Mouse (Mus musculus): ENCODE measurements around the gene Lonp1. TPM values are rescaled to one million over a fixed set of nuclear protein-coding genes. Genes with fewer than 3 reads are reported as not detected.

The Lonp1 gene
- polyA plus RNA-seq, 1 experiment from 2014 or later, result 49.3 TPM

GRCm38 (mm10) chr17:56592553-56592952 is 34.1 kb downstream of the Lonp1 start:
- Histone ChIP-seq H3K4me1 (ENCODE audit: control insufficient read depth, insufficient read depth, low read length) (no peaks in the 10 kb centered on the region), H3K9ac (replicated peaks; ENCODE audit: low read depth, low read length) (no peak overlapping the region), H3K9me3 (ENCODE audit: control insufficient read depth, low read depth, low read length) (no peaks in the 10 kb centered on the region), H3K27ac (ENCODE audit: low read length) (no peak overlapping the region), H3K36me3 (ENCODE audit: control insufficient read depth, insufficient read depth, low read length) (peaks cover 95% of the 10 kb centered on the region), H3K4me3 (ENCODE audit: low read depth, low read length) (no peak overlapping the region), H3K4me2 (replicated peaks; ENCODE audit: low read depth, low read length) (no peak overlapping the region), H3K27me3 (ENCODE audit: control insufficient read depth, insufficient read depth, low read length) (no peaks in the 10 kb centered on the region)
- ATAC-seq (ENCODE audit: insufficient number of reproducible peaks, insufficient read depth, low FRiP score, low read depth), result no peak

- no peaks in the 10 kb centered on the region for H3K9me3 ChIP-seq (ENCODE audit: control insufficient read depth, low read depth, low read length)
- H3K4me3 ChIP-seq (ENCODE audit: low read depth, low read length), result no peak overlapping the region
- no peak for ATAC-seq (ENCODE audit: insufficient number of reproducible peaks, insufficient read depth, low FRiP score, low read depth)
- H3K9ac ChIP-seq (replicated peaks; ENCODE audit: low read depth, low read length), result no peak overlapping the region
- H3K27ac ChIP-seq (ENCODE audit: low read length), result no peak overlapping the region
- H3K27me3 ChIP-seq (ENCODE audit: control insufficient read depth, insufficient read depth, low read length), result no peaks in the 10 kb centered on the region
- H3K4me1 ChIP-seq (ENCODE audit: control insufficient read depth, insufficient read depth, low read length), result peaks cover 11% of the 10 kb centered on the region; the same call in 1 of the 2 replicates
- WGBS, result 96% methylated on average over 4 of the region's 4 CpGs
- peaks cover 70% of the 10 kb centered on the region for H3K36me3 ChIP-seq (ENCODE audit: control insufficient read depth, insufficient read depth, low read length)
- no peak overlapping the region for H3K4me2 ChIP-seq (replicated peaks; ENCODE audit: low read depth, low read length)
Observed at GRCm38 (mm10) chr17:56588921-56589320, 37.8 kb downstream of the Lonp1 start.

GRCm38 (mm10) chr17:56587773-56588172 is 38.9 kb downstream of the Lonp1 start:
- H3K36me3 ChIP-seq (ENCODE audit: control insufficient read depth, insufficient read depth, low read length), result peaks cover 60% of the 10 kb centered on the region
- H3K27me3 ChIP-seq (ENCODE audit: control insufficient read depth, insufficient read depth, low read length), result no peaks in the 10 kb centered on the region
- H3K4me2 ChIP-seq (replicated peaks; ENCODE audit: low read depth, low read length), result no peak overlapping the region
- no peak for ATAC-seq (ENCODE audit: insufficient number of reproducible peaks, insufficient read depth, low FRiP score, low read depth)
- no peaks in the 10 kb centered on the region for H3K9me3 ChIP-seq (ENCODE audit: control insufficient read depth, low read depth, low read length)
- H3K9ac ChIP-seq (replicated peaks; ENCODE audit: low read depth, low read length), result no peak overlapping the region
- H3K4me3 ChIP-seq (ENCODE audit: low read depth, low read length), result no peak overlapping the region
- 70% methylated on average over 1 of the region's 1 CpGs for WGBS
- H3K4me1 ChIP-seq (ENCODE audit: control insufficient read depth, insufficient read depth, low read length), result peaks cover 18% of the 10 kb centered on the region
- H3K27ac ChIP-seq (ENCODE audit: low read length), result no peak overlapping the region

- Histone ChIP-seq H3K36me3 (ENCODE audit: control insufficient read depth, insufficient read depth, low read length) (peaks cover 62% of the 10 kb centered on the region), H3K4me2 (replicated peaks; ENCODE audit: low read depth, low read length) (peak overlapping the region; percentile 88), H3K9ac (replicated peaks; ENCODE audit: low read depth, low read length) (peak overlapping the region; percentile 87), H3K9me3 (ENCODE audit: control insufficient read depth, low read depth, low read length) (no peaks in the 10 kb centered on the region), H3K27ac (ENCODE audit: low read length) (peak overlapping the region; percentile 95), H3K4me3 (ENCODE audit: low read depth, low read length) (peak overlapping the region; percentile 96), H3K4me1 (ENCODE audit: control insufficient read depth, insufficient read depth, low read length) (peaks cover 24% of the 10 kb centered on the region), H3K27me3 (ENCODE audit: control insufficient read depth, insufficient read depth, low read length) (no peaks in the 10 kb centered on the region)
- no peak for ATAC-seq (ENCODE audit: insufficient number of reproducible peaks, insufficient read depth, low FRiP score, low read depth)
- WGBS, result under 1% methylated on average over 61 of the region's 61 CpGs
Observed at GRCm38 (mm10) chr17:56585171-56585821, 41.4 kb downstream of the Lonp1 start.

GRCm38 (mm10) chr17:56584257-56585130 is 42.2 kb downstream of the Lonp1 start, which contains the start of the genes Safb2 and Safb:
Gene Safb2 (minus strand): TSS chr17:56584585.
Gene Safb (plus strand): TSS chr17:56584825.
- Histone ChIP-seq H3K36me3 (ENCODE audit: control insufficient read depth, insufficient read depth, low read length) (peaks cover 62% of the 10 kb centered on the region), H3K4me2 (replicated peaks; ENCODE audit: low read depth, low read length) (peak within 1 kb of the TSS; percentile 88)

GRCm38 (mm10) chr17:56583611-56584256 is 43.0 kb downstream of the Lonp1 start:
- Histone ChIP-seq H3K4me2 (replicated peaks; ENCODE audit: low read depth, low read length) (peak overlapping the region; percentile 88), H3K4me1 (ENCODE audit: control insufficient read depth, insufficient read depth, low read length) (peaks cover 24% of the 10 kb centered on the region), H3K4me3 (ENCODE audit: low read depth, low read length) (peak overlapping the region; percentile 92), H3K27me3 (ENCODE audit: control insufficient read depth, insufficient read depth, low read length) (no peaks in the 10 kb centered on the region), H3K9me3 (ENCODE audit: control insufficient read depth, low read depth, low read length) (no peaks in the 10 kb centered on the region), H3K27ac (ENCODE audit: low read length) (peak overlapping the region; percentile 94), H3K36me3 (ENCODE audit: control insufficient read depth, insufficient read depth, low read length) (peaks cover 62% of the 10 kb centered on the region), H3K9ac (replicated peaks; ENCODE audit: low read depth, low read length) (peak overlapping the region; percentile 84)
- no peak for ATAC-seq (ENCODE audit: insufficient number of reproducible peaks, insufficient read depth, low FRiP score, low read depth)
- WGBS, result 3% methylated on average over 28 of the region's 33 CpGs

More at GRCm38 (mm10) chr17:56584257-56585130, 42.2 kb downstream of the Lonp1 start, which contains the start of the genes Safb2 and Safb:
- Histone ChIP-seq H3K9ac (replicated peaks; ENCODE audit: low read depth, low read length) (peak within 1 kb of the TSS; percentile 87), H3K9me3 (ENCODE audit: control insufficient read depth, low read depth, low read length) (no peaks in the 10 kb centered on the region), H3K27me3 (ENCODE audit: control insufficient read depth, insufficient read depth, low read length) (no peaks in the 10 kb centered on the region), H3K4me3 (ENCODE audit: low read depth, low read length) (peak within 1 kb of the TSS; percentile 96), H3K4me1 (ENCODE audit: control insufficient read depth, insufficient read depth, low read length) (peaks cover 24% of the 10 kb centered on the region), H3K27ac (ENCODE audit: low read length) (peak within 1 kb of the TSS; percentile 95)
- peak; percentile 95 for ATAC-seq (ENCODE audit: insufficient number of reproducible peaks, insufficient read depth, low FRiP score, low read depth)
- WGBS, result under 1% methylated on average over 93 of the region's 101 CpGs

GRCm38 (mm10) chr17:56583071-56583470 is 43.6 kb downstream of the Lonp1 start:
- Histone ChIP-seq H3K36me3 (ENCODE audit: control insufficient read depth, insufficient read depth, low read length) (peaks cover 62% of the 10 kb centered on the region), H3K4me1 (ENCODE audit: control insufficient read depth, insufficient read depth, low read length) (peaks cover 24% of the 10 kb centered on the region), H3K27me3 (ENCODE audit: control insufficient read depth, insufficient read depth, low read length) (no peaks in the 10 kb centered on the region), H3K4me2 (replicated peaks; ENCODE audit: low read depth, low read length) (peak overlapping the region; percentile 88), H3K4me3 (ENCODE audit: low read depth, low read length) (peak overlapping the region; percentile 92), H3K27ac (ENCODE audit: low read length) (no peak overlapping the region), H3K9me3 (ENCODE audit: control insufficient read depth, low read depth, low read length) (no peaks in the 10 kb centered on the region), H3K9ac (replicated peaks; ENCODE audit: low read depth, low read length) (peak overlapping the region; percentile 84)
- WGBS, result 80% methylated on average over 1 of the region's 1 CpGs
- ATAC-seq (ENCODE audit: insufficient number of reproducible peaks, insufficient read depth, low FRiP score, low read depth), result no peak

- Histone ChIP-seq H3K27me3 (ENCODE audit: control insufficient read depth, insufficient read depth, low read length) (no peaks in the 10 kb centered on the region), H3K36me3 (ENCODE audit: control insufficient read depth, insufficient read depth, low read length) (peaks cover 89% of the 10 kb centered on the region)
- WGBS, result 95% methylated on average over 3 of the region's 3 CpGs
Observed at GRCm38 (mm10) chr17:56572939-56573338, 53.7 kb downstream of the Lonp1 start.

More at GRCm38 (mm10) chr17:56572939-56573338, 53.7 kb downstream of the Lonp1 start:
- no peak overlapping the region for H3K4me3 ChIP-seq (ENCODE audit: low read depth, low read length)
- no peak overlapping the region for H3K9ac ChIP-seq (replicated peaks; ENCODE audit: low read depth, low read length)
- no peaks in the 10 kb centered on the region for H3K4me1 ChIP-seq (ENCODE audit: control insufficient read depth, insufficient read depth, low read length)
- no peaks in the 10 kb centered on the region for H3K9me3 ChIP-seq (ENCODE audit: control insufficient read depth, low read depth, low read length)
- H3K4me2 ChIP-seq (replicated peaks; ENCODE audit: low read depth, low read length), result no peak overlapping the region
- no peak for ATAC-seq (ENCODE audit: insufficient number of reproducible peaks, insufficient read depth, low FRiP score, low read depth)
- no peak overlapping the region for H3K27ac ChIP-seq (ENCODE audit: low read length)

All from stomach, embryonic 14.5 days (tissue).